Mouse (Mus musculus): ENCODE measurements around the gene D430041D05Rik. TPM values are rescaled to one million over a fixed set of nuclear protein-coding genes. Genes with fewer than 3 reads are reported as not detected.

The D430041D05Rik gene
- polyA plus RNA-seq, 1 experiment from 2014 or later: 0.06 TPM

DNA sequence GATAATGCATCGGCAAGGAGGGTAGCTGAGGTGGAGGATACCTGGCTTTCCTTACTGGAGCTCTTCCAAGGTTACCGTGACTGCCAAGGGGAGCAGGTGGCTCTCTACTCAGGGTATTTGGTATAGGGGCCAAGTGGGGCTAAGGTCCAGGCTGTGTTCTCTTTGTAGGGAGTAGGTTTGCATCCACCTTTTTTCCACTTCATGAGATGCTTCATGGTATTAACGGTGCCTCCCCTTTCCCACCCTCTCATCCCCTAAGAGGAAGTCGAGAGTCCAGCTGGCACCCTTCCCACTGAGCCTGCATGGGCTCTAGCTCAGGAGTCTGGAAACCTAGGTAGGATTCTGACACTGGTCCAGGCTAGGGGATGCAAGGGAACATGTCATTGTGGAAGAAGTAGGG is 257.5 kb downstream of the D430041D05Rik start:
- TF ChIP-seq EP300 (optimal IDR thresholded peaks at IDR 0.05) (no peak), CTCF (IDR thresholded peaks at IDR 0.05; ENCODE audit: low read depth) (no peak)
- H3K4me3 ChIP-seq (ENCODE audit: low read depth, low read length): no peak overlapping the region
- DNase-seq (ENCODE audit: low spot score): no peak

DNA sequence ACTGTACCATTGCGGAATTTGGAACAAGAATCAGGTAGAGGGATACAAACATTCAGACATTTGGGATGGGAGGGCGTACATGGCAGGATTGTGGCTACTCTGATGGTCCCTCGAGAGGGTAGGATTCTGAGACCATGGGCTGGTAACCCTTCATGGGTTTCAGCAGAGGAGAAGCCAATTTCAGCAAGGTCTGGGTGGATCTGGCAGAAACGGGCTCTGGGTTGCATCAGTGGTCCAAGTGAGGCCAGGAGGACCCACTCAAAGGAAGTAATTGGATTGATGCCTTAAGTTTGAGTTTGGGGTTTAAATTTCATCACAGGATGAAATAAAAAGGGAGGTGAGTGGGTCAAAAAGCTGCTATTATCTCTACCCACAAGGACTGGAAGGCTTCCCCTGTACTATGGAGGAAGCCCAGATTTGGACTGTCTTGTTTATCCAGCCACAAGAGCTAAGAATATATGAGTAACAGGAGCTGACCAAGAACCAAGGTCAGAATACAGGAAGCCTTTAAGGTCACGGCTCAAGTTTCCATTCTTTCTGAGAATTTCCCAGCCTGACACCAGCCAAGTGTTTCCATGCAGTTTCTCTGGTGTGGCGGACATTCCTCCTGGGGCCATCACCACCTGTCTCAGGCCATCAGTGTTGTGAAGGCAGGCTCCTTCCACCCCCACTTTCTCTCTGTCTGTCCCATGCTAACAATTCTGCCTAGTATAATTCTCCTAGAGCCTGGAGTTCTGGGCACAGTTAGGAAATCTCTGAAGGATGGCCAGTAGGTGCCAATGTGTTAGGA is 260.0 kb downstream of the D430041D05Rik start:
- Histone ChIP-seq H3K9me3 (ENCODE audit: control insufficient read depth, low read length) (no peaks in the 10 kb centered on the region), H3K4me2 (replicated peaks; ENCODE audit: low read depth) (no peak overlapping the region), H3K27me3 (ENCODE audit: control insufficient read depth, insufficient read depth, low read length) (no peaks in the 10 kb centered on the region), H3K36me3 (ENCODE audit: control insufficient read depth, insufficient read depth, low read length) (no peaks in the 10 kb centered on the region), H3K9ac (ENCODE audit: low read length) (no peak overlapping the region), H3K27ac (replicated peaks) (no peak overlapping the region), H3K4me3 (ENCODE audit: low read depth, low read length) (no peak overlapping the region), H3K4me1 (replicated peaks; ENCODE audit: control insufficient read depth, insufficient read depth) (no peaks in the 10 kb centered on the region)
- TF ChIP-seq CTCF (IDR thresholded peaks at IDR 0.05; ENCODE audit: low read depth): no peak
- TF ChIP-seq EP300 (optimal IDR thresholded peaks at IDR 0.05): no peak
- 86% methylated on average over 6 of the region's 6 CpGs for whole genome bisulfite sequencing
- ATAC-seq (ENCODE audit: low FRiP score, low TSS enrichment) (no peak), DNase-seq (ENCODE audit: low spot score) (no peak)

More for the DNA sequence above, 257.5 kb downstream of the D430041D05Rik start:
- H3K9ac ChIP-seq (ENCODE audit: low read length): no peak overlapping the region
- no peaks in the 10 kb centered on the region for H3K9me3 ChIP-seq (ENCODE audit: control insufficient read depth, low read length)
- ATAC-seq (ENCODE audit: low FRiP score, low TSS enrichment): no peak
- H3K27ac ChIP-seq (replicated peaks): no peak overlapping the region
- H3K36me3 ChIP-seq (ENCODE audit: control insufficient read depth, insufficient read depth, low read length): no peaks in the 10 kb centered on the region
- H3K27me3 ChIP-seq (ENCODE audit: control insufficient read depth, insufficient read depth, low read length): no peaks in the 10 kb centered on the region
- H3K4me1 ChIP-seq (replicated peaks; ENCODE audit: control insufficient read depth, insufficient read depth): no peaks in the 10 kb centered on the region
- H3K4me2 ChIP-seq (replicated peaks; ENCODE audit: low read depth): no peak overlapping the region
- WGBS: 70% methylated on average over 4 of the region's 4 CpGs

DNA sequence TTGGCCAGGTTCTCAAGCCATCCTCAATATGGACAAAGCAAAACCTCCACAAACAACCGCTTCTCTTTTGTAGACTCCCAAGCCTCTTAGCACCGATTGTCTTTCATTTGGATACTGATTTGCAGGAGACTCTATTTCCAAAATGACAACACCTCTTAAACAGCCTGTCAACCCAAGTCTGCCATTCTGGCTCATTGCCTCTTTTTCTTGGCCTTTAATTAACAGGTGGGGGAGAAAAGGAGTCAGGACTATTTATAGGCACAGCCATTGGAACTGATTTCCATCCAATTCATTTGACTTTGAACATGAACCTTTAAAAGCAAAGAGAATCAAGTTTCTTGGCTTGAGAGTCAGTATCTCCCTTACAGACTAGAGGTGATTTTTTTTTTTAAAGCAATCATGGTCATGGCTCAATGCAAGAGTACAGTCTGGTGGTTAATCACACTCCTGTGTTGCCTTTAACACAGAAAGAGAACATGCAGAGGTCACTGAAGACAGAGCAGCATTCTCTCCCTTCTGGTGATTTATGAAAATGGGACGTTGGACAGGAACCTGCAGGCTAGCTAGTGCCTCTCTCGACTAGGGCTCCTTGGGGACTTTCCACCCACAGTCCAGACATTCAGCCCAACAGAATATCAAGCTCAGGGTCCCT is 262.8 kb downstream of the D430041D05Rik start:
- DNase-seq (ENCODE audit: low spot score) (no peak), ATAC-seq (ENCODE audit: low FRiP score, low TSS enrichment) (no peak)
- WGBS: 55% methylated on average over 4 of the region's 4 CpGs
- Histone ChIP-seq H3K4me2 (replicated peaks; ENCODE audit: low read depth) (no peak overlapping the region), H3K36me3 (ENCODE audit: control insufficient read depth, insufficient read depth, low read length) (no peaks in the 10 kb centered on the region), H3K27me3 (ENCODE audit: control insufficient read depth, insufficient read depth, low read length) (no peaks in the 10 kb centered on the region), H3K4me3 (ENCODE audit: low read depth, low read length) (no peak overlapping the region), H3K4me1 (replicated peaks; ENCODE audit: control insufficient read depth, insufficient read depth) (no peaks in the 10 kb centered on the region), H3K27ac (replicated peaks) (no peak overlapping the region), H3K9me3 (ENCODE audit: control insufficient read depth, low read length) (no peaks in the 10 kb centered on the region), H3K9ac (ENCODE audit: low read length) (no peak overlapping the region)
- no peak for TF ChIP-seq EP300 (optimal IDR thresholded peaks at IDR 0.05)
- no peak for TF ChIP-seq CTCF (IDR thresholded peaks at IDR 0.05; ENCODE audit: low read depth)

DNA sequence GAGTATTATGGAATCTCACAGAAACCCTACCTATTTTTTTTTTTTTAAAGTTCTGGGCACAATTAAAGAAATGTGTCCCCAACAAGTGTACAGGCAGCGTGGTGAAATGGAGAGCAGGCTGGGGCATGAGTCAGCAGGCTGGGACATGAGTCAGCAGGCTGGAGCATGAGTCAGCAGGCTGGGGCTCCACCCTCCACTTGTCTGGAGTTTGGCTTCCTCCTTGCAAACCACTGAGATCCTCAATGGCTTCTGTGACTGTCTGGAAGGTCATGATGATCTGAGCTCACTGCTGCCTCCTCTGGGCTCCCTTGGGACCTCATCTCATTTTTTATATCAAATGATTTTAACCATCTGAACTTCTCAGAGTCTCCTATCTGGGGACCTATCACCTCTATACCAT is 264.8 kb downstream of the D430041D05Rik start:
- peak; percentile 76 for DNase-seq (ENCODE audit: low spot score)
- Histone ChIP-seq H3K4me3 (ENCODE audit: low read depth, low read length) (no peak overlapping the region), H3K36me3 (ENCODE audit: control insufficient read depth, insufficient read depth, low read length) (no peaks in the 10 kb centered on the region), H3K4me1 (replicated peaks; ENCODE audit: control insufficient read depth, insufficient read depth) (no peaks in the 10 kb centered on the region), H3K9me3 (ENCODE audit: control insufficient read depth, low read length) (no peaks in the 10 kb centered on the region), H3K4me2 (replicated peaks; ENCODE audit: low read depth) (no peak overlapping the region), H3K9ac (ENCODE audit: low read length) (no peak overlapping the region), H3K27ac (replicated peaks) (no peak overlapping the region), H3K27me3 (ENCODE audit: control insufficient read depth, insufficient read depth, low read length) (no peaks in the 10 kb centered on the region)
- peak; percentile 90 for ATAC-seq (ENCODE audit: low FRiP score, low TSS enrichment)
- TF ChIP-seq EP300 (optimal IDR thresholded peaks at IDR 0.05) (no peak), CTCF (IDR thresholded peaks at IDR 0.05; ENCODE audit: low read depth) (peak; percentile 43)
- WGBS: 54% methylated on average over 1 of the region's 1 CpGs

DNA sequence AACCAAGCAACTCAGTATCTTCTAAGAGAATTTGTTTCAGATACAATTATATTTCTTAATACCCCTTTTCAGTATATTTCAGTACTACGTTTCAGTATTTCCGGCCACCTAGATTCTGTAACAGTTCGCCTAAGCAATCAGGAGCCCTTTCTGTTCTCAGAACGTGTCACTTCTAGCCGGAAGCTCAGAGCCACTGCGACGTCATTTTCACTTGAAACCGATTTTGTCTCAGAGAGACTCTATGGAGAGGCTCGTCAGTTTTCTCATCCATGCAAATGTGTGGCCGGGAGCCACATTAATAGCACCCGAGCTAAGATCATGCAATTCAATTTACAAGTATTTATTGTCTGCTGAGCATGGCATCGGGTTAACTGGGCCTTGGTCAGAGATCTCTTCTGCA is 266.8 kb downstream of the D430041D05Rik start:
- H3K4me2 ChIP-seq (replicated peaks; ENCODE audit: low read depth): no peak overlapping the region
- H3K4me3 ChIP-seq (ENCODE audit: low read depth, low read length): no peak overlapping the region
- 87% methylated on average over 12 of the region's 12 CpGs for WGBS
- no peaks in the 10 kb centered on the region for H3K4me1 ChIP-seq (replicated peaks; ENCODE audit: control insufficient read depth, insufficient read depth)
- no peaks in the 10 kb centered on the region for H3K27me3 ChIP-seq (ENCODE audit: control insufficient read depth, insufficient read depth, low read length)
- no peak for TF ChIP-seq CTCF (IDR thresholded peaks at IDR 0.05; ENCODE audit: low read depth)
- no peak for TF ChIP-seq EP300 (optimal IDR thresholded peaks at IDR 0.05)
- no peak overlapping the region for H3K9ac ChIP-seq (ENCODE audit: low read length)
- no peak overlapping the region for H3K27ac ChIP-seq (replicated peaks)
- no peaks in the 10 kb centered on the region for H3K36me3 ChIP-seq (ENCODE audit: control insufficient read depth, insufficient read depth, low read length)
- DNase-seq (ENCODE audit: low spot score): no peak
- no peaks in the 10 kb centered on the region for H3K9me3 ChIP-seq (ENCODE audit: control insufficient read depth, low read length)
- ATAC-seq (ENCODE audit: low FRiP score, low TSS enrichment): no peak

DNA sequence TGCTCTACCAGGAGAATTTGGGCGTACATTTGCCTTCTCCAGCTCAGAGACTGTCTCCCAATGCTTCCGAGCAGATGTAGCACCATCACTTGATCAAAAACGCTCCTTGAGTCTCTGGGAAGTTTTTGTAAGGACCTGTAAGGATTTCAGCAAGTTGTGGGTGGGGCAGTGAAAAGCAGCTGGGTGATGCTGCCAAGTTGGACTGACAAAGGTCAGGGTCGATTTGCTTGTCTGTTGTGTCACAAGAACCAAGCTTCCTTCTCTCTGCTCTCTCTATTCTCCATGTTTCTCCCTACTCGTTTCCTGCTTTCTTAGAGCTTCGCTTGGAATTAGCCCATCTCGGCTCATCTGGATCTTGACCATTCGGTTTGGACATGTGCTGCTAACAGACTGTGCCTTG is 268.7 kb downstream of the D430041D05Rik start:
- 85% methylated on average over 8 of the region's 8 CpGs for WGBS
- Histone ChIP-seq H3K36me3 (ENCODE audit: control insufficient read depth, insufficient read depth, low read length) (no peaks in the 10 kb centered on the region), H3K27ac (replicated peaks) (no peak overlapping the region), H3K9ac (ENCODE audit: low read length) (no peak overlapping the region), H3K4me1 (replicated peaks; ENCODE audit: control insufficient read depth, insufficient read depth) (no peaks in the 10 kb centered on the region), H3K27me3 (ENCODE audit: control insufficient read depth, insufficient read depth, low read length) (no peaks in the 10 kb centered on the region), H3K4me3 (ENCODE audit: low read depth, low read length) (no peak overlapping the region), H3K4me2 (replicated peaks; ENCODE audit: low read depth) (no peak overlapping the region), H3K9me3 (ENCODE audit: control insufficient read depth, low read length) (no peaks in the 10 kb centered on the region)
- ATAC-seq (ENCODE audit: low FRiP score, low TSS enrichment) (no peak), DNase-seq (ENCODE audit: low spot score) (no peak)
- no peak for TF ChIP-seq EP300 (optimal IDR thresholded peaks at IDR 0.05)
- no peak for TF ChIP-seq CTCF (IDR thresholded peaks at IDR 0.05; ENCODE audit: low read depth)
